Mouse (Mus musculus) C3H10T1/2 (cell line): ENCODE measurements around the gene Slc35b3. TPM values are rescaled to one million over a fixed set of nuclear protein-coding genes. Genes with fewer than 3 reads are reported as not detected.

Experiments used
- polyA plus RNA-seq, 2 experiments: library from polyadenylated mRNA; unstranded; fragments of >200 nt; fragmentation: generic; extraction: Trizol; gene quantifications; one replicate each; pipeline ENCODE4 v1.2.1; 2012; ENCODE audit warnings: missing spikeins in 2 of 2

The Slc35b3 gene
- polyA plus RNA-seq = 10 to 100 TPM in 1 of 2 experiments, 1 to 10 TPM in 1; 2.0 to 15.7 TPM

DNA sequence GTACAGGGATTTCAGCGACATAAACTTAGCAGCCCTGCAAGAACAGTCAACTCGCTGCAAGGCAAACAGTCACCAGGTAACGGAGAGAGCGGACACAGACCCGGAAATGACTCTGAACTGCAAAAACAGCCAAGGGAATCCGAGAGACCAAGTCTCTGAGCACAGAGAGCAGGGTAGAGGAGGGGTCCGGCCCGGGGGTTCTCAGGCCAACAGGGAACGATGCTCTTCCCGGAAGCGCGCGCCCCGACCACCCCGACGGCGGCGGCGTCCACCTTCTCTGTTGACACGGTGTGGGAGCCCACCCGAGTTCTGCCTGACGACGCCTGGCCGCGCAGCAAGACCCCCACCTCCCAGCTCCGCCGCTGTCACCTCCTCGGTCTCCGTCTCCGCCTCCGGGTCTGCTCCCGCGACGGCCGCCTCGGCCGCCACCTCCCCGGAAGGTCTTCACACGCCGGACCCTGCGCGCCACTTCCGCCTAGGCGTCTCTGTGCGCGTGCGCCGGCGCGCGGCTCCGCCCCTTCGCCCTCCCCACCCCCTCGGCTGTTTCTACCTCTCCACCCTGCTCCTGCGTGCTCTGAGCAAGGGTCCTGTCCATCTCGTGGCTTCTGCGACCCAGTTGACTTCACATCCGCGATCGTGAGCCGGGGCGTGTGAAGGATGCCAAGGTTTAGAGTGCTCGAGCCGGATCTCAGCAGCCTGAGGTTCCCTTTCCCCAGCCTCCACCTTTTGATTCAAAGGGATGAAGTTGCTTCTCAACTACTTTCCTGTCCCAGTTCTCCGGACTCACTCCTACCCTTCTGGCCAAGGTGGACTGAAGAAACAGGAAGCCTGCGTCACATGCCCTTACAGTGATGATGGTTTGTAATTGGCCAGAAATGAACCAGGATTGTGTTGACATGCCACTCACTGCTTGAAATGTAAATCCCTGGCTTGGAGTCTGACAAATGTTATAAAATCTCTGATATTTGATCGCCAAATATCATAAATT is at the start of gene Slc35b3:
Gene Slc35b3 (minus strand): TSS at position 813 of the 988 bp plus-strand sequence.

